In genomic region chr4:129303401-129303800, GRCm38 (mm10) we compare ENCODE assay signal across 19 mouse cellular contexts. TPM values are rescaled to one million over a fixed set of nuclear protein-coding genes. Genes with fewer than 3 reads are reported as not detected.
DNase-seq lines count a peak whose midpoint lies in the region; ATAC-seq and TF ChIP-seq lines count a peak whose summit lies in the region.
"Had no signal": no experiment of that assay in that cellular context is flagged by ENCODE, and none has a peak within 500 bp of the region (broad histone marks: within the 10 kb centered on the region; RNA-seq: fewer than 3 reads in every experiment).

No protein-coding gene starts in this region.

- no peaks in the 10 kb centered on the region for H3K9me3 ChIP-seq in hindbrain, embryonic 15.5 days
- H3K9me3 ChIP-seq in hindbrain, embryonic 10.5 days, result 0 out of 2 replicates have a peak, but pooled peaks cover 8% of the 10 kb centered on the region
- H3K9me3 ChIP-seq in limb, embryonic 14.5 days (ENCODE audit: control insufficient read depth, low read length), result peaks cover 13% of the 10 kb centered on the region; the same call in 1 of the 2 replicates
- H3K9me3 ChIP-seq: heart, embryonic 13.5 days; liver, embryonic 15.5 days; neural tube, embryonic 12.5 days had no signal

- no peak for DNase-seq in hindbrain, embryonic 10.5 days (ENCODE audit: low spot score)
- DNase-seq in MN1 (ENCODE audit: low spot score) (peak; percentile 58), Patski (ENCODE audit: low read depth, low spot score) (peak; percentile 89)
- DNase-seq in limb, embryonic 14.5 days (ENCODE audit: low spot score), result no peak
- no peak for DNase-seq in layer of hippocampus, adult 11-12 months (ENCODE audit: low spot score)
- DNase-seq: cerebellum, adult 9-10 months; heart, postnatal 4 days; thymus, postnatal 14 days had no signal

- 0 out of 2 replicates have a peak, but pooled peaks have one; percentile 8 for ATAC-seq in hindbrain, embryonic 15.5 days (ENCODE audit: low FRiP score, low read depth)
- ATAC-seq in Patski, result peak; percentile 81
- ATAC-seq in limb, embryonic 14.5 days (ENCODE audit: low FRiP score, low read depth), result 0 out of 2 replicates have a peak, but pooled peaks have one; percentile 19
- no peak for ATAC-seq in frontal cortex, adult (ENCODE audit: low TSS enrichment)
- ATAC-seq: activated CD4-positive, CD25-positive, alpha-beta regulatory T cell, adult 4 months; inflammation-experienced regulatory T-cells, adult 6 months; lung, postnatal 0 days; midbrain, embryonic 16.5 days had no signal

- 62% methylated on average over 5 of the region's 5 CpGs for WGBS in hindbrain, embryonic 15.5 days
- WGBS in hindbrain, embryonic 10.5 days, result 72% methylated on average over 5 of the region's 5 CpGs
- WGBS in limb, embryonic 14.5 days, result 67% methylated on average over 5 of the region's 5 CpGs

- H3K27me3 ChIP-seq in hindbrain, embryonic 15.5 days, result no peaks in the 10 kb centered on the region
- H3K27me3 ChIP-seq in hindbrain, embryonic 10.5 days (ENCODE audit: insufficient read depth, poor library complexity, severe bottlenecking), result no peaks in the 10 kb centered on the region
- no peaks in the 10 kb centered on the region for H3K27me3 ChIP-seq in Patski
- H3K27me3 ChIP-seq in limb, embryonic 14.5 days (ENCODE audit: control insufficient read depth, insufficient read depth, low read length), result no peaks in the 10 kb centered on the region
- H3K27me3 ChIP-seq: heart, embryonic 13.5 days; kidney, embryonic 15.5 days; limb, embryonic 12.5 days; liver, embryonic 15.5 days; neural tube, embryonic 12.5 days had no signal

- H3K4me3 ChIP-seq in hindbrain, embryonic 15.5 days, result no peak overlapping the region
- no peak overlapping the region for H3K4me3 ChIP-seq in hindbrain, embryonic 10.5 days
- H3K4me3 ChIP-seq in limb, embryonic 14.5 days (replicated peaks; ENCODE audit: low read length), result no peak overlapping the region
- H3K4me3 ChIP-seq: heart, embryonic 13.5 days; kidney, embryonic 15.5 days; limb, embryonic 12.5 days; liver, embryonic 15.5 days; neural tube, embryonic 12.5 days had no signal

- peaks cover 26% of the 10 kb centered on the region for H3K36me3 ChIP-seq in hindbrain, embryonic 15.5 days
- peaks cover 37% of the 10 kb centered on the region for H3K36me3 ChIP-seq in hindbrain, embryonic 10.5 days
- H3K36me3 ChIP-seq in limb, embryonic 14.5 days (ENCODE audit: control insufficient read depth, insufficient read depth, low read length), result peaks cover 30% of the 10 kb centered on the region

- in situ Hi-C loops in Patski (cut with MboI; ENCODE audit: low pct_unique_long_range_greater_than_20kb), result no loop called here

- POLR2A ChIA-PET in Patski (lab: Charles Lee), result no interaction called here

- TF ChIP-seq CTCF in Patski (IDR thresholded peaks at IDR 0.05), result no peak

- CTCF ChIA-PET in Patski (lab: Charles Lee), result no interaction called here

- TF ChIP-seq POLR2A in limb, embryonic 14.5 days (IDR thresholded peaks at IDR 0.05; ENCODE audit: borderline replicate concordance, extremely low read depth, insufficient read depth, insufficient read length), result no peak

- H3K4me1 ChIP-seq in hindbrain, embryonic 15.5 days (replicated peaks), result no peaks in the 10 kb centered on the region
- peaks cover 14% of the 10 kb centered on the region for H3K4me1 ChIP-seq in hindbrain, embryonic 10.5 days (replicated peaks)
- no peaks in the 10 kb centered on the region for H3K4me1 ChIP-seq in limb, embryonic 14.5 days (ENCODE audit: control insufficient read depth, insufficient read depth, low read length)
- H3K4me1 ChIP-seq: neural tube, embryonic 12.5 days had no signal

- no peak overlapping the region for H3K9ac ChIP-seq in hindbrain, embryonic 15.5 days
- H3K9ac ChIP-seq in limb, embryonic 14.5 days (ENCODE audit: low read depth, low read length, severe bottlenecking), result no peak overlapping the region
- H3K9ac ChIP-seq: heart, embryonic 13.5 days; kidney, embryonic 15.5 days; limb, embryonic 12.5 days; liver, embryonic 15.5 days; neural tube, embryonic 12.5 days had no signal

- no peak overlapping the region for H3K4me2 ChIP-seq in hindbrain, embryonic 15.5 days
- H3K4me2 ChIP-seq in limb, embryonic 14.5 days (replicated peaks; ENCODE audit: low read depth, low read length, severe bottlenecking), result no peak overlapping the region
- H3K4me2 ChIP-seq: heart, embryonic 13.5 days; kidney, embryonic 15.5 days; limb, embryonic 12.5 days; liver, embryonic 15.5 days; neural tube, embryonic 12.5 days had no signal

- no peak overlapping the region for H3K27ac ChIP-seq in hindbrain, embryonic 15.5 days (replicated peaks)
- H3K27ac ChIP-seq in hindbrain, embryonic 10.5 days, result no peak overlapping the region
- H3K27ac ChIP-seq in limb, embryonic 14.5 days (replicated peaks; ENCODE audit: low read depth, low read length), result no peak overlapping the region
- H3K27ac ChIP-seq: limb, embryonic 12.5 days; liver, embryonic 15.5 days; neural tube, embryonic 12.5 days had no signal

RNA-seq across cellular contexts. Expression of gene Sync, which starts 16.0 kb away (rescaled TPM):
- polyA plus RNA-seq in hindbrain, embryonic 15.5 days (2015; fragmentation: Nextera tagmentation; extraction: Ambion mirVana), result 1.5 and 1.6 TPM in 2 replicates
- polyA plus RNA-seq in hindbrain, embryonic 10.5 days (2016; fragmentation: Nextera tagmentation; extraction: Ambion mirVana), result 0.37 and 0.63 TPM in 2 replicates
- 4.9 TPM for polyA plus RNA-seq in Patski (2021)
- polyA plus RNA-seq in limb, embryonic 14.5 days (2012; rRNA removed), result 3.9 and 5.3 TPM in 2 replicates
- polyA plus RNA-seq in limb, embryonic 14.5 days (2014; fragmentation: Nextera tagmentation; extraction: Ambion mirVana), result 4.6 and 6.1 TPM in 2 replicates

RNA-seq across cellular contexts. Expression of gene Rbbp4, which starts 31.8 kb away (rescaled TPM):
- polyA plus RNA-seq in hindbrain, embryonic 15.5 days (2015; fragmentation: Nextera tagmentation; extraction: Ambion mirVana), result 245 and 264 TPM in 2 replicates
- polyA plus RNA-seq in hindbrain, embryonic 10.5 days (2016; fragmentation: Nextera tagmentation; extraction: Ambion mirVana), result 470 and 520 TPM in 2 replicates
- polyA plus RNA-seq in Patski (2021), result 150 TPM
- 112 and 128 TPM in 2 replicates for polyA plus RNA-seq in limb, embryonic 14.5 days (2012; rRNA removed)
- polyA plus RNA-seq in limb, embryonic 14.5 days (2014; fragmentation: Nextera tagmentation; extraction: Ambion mirVana), result 331 and 346 TPM in 2 replicates

RNA-seq across cellular contexts. Expression of gene Zbtb8os, which starts 32.1 kb away (rescaled TPM):
- 18.1 and 24.6 TPM in 2 replicates for polyA plus RNA-seq in hindbrain, embryonic 15.5 days (2015; fragmentation: Nextera tagmentation; extraction: Ambion mirVana)
- 45.4 and 54.7 TPM in 2 replicates for polyA plus RNA-seq in hindbrain, embryonic 10.5 days (2016; fragmentation: Nextera tagmentation; extraction: Ambion mirVana)
- polyA plus RNA-seq in Patski (2021), result 68.4 TPM
- 26.4 and 36.6 TPM in 2 replicates for polyA plus RNA-seq in limb, embryonic 14.5 days (2012; rRNA removed)
- 44.4 TPM in 2 replicates for polyA plus RNA-seq in limb, embryonic 14.5 days (2014; fragmentation: Nextera tagmentation; extraction: Ambion mirVana)

RNA-seq across cellular contexts. Expression of gene C77080, which starts 42.2 kb away (rescaled TPM):
- 8.3 and 9.5 TPM in 2 replicates for polyA plus RNA-seq in hindbrain, embryonic 15.5 days (2015; fragmentation: Nextera tagmentation; extraction: Ambion mirVana)
- 3.0 and 3.7 TPM in 2 replicates for polyA plus RNA-seq in hindbrain, embryonic 10.5 days (2016; fragmentation: Nextera tagmentation; extraction: Ambion mirVana)
- 47.3 TPM for polyA plus RNA-seq in Patski (2021)
- 17.1 and 22.5 TPM in 2 replicates for polyA plus RNA-seq in limb, embryonic 14.5 days (2012; rRNA removed)
- 7.6 and 9.2 TPM in 2 replicates for polyA plus RNA-seq in limb, embryonic 14.5 days (2014; fragmentation: Nextera tagmentation; extraction: Ambion mirVana)

Comparison
In these comparisons a context has a peak if more than half of its experiments do, and no peak if none do; other contexts are left out.
1. DNase-seq: peak in MN1 (single experiment) and Patski (single experiment); none in hindbrain, embryonic 10.5 days (single experiment), limb, embryonic 14.5 days (single experiment) and layer of hippocampus, adult 11-12 months (single experiment).